ENCODE assay signal across 17 mouse cellular contexts in the genomic region with DNA sequence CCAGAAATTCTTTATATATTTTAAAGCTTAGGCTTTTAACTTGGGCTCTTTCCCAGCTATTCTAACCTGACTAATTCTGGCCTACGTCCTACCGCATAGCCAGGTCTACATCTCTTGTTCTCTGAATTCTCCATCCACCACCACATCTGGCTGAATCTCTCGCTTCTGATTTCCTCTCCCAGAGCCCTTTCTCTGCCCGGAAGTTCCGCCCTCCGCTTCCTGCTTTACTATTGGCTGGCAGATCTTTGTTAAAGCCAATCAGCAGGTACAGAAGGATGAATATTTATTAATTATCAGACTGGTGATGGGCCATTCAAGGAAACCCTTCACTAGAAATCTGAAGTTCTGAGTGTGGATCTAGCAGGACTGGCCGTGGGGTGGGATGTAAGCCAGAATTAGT. TPM values are rescaled to one million over a fixed set of nuclear protein-coding genes. Genes with fewer than 3 reads are reported as not detected.
A peak's percentile ranks its signal among the peaks of the same experiment; 100 is the strongest.
DNase-seq lines count a peak whose midpoint lies in the region; ATAC-seq lines count a peak whose summit lies in the region.
"Had no signal": no experiment of that assay in that cellular context is flagged by ENCODE, and none has a peak within 500 bp of the region (broad histone marks: within the 10 kb centered on the region; RNA-seq: fewer than 3 reads in every experiment).

No protein-coding gene starts in this region.

- H3K9ac ChIP-seq in limb, embryonic 13.5 days, result no peak overlapping the region
- H3K9ac ChIP-seq: heart, embryonic 15.5 days; lung, embryonic 15.5 days had no signal

- H3K36me3 ChIP-seq in limb, embryonic 13.5 days, result no peaks in the 10 kb centered on the region
- no peaks in the 10 kb centered on the region for H3K36me3 ChIP-seq in limb, embryonic 10.5 days
- H3K36me3 ChIP-seq: heart, embryonic 15.5 days; lung, embryonic 15.5 days had no signal

- H3K9me3 ChIP-seq in limb, embryonic 13.5 days, result no peaks in the 10 kb centered on the region
- H3K9me3 ChIP-seq in limb, embryonic 10.5 days (replicated peaks), result no peaks in the 10 kb centered on the region
- H3K9me3 ChIP-seq: heart, embryonic 15.5 days; lung, embryonic 15.5 days had no signal

- peak overlapping the region; percentile 44; the same call in 1 of the 2 replicates for H3K27ac ChIP-seq in limb, embryonic 13.5 days
- H3K27ac ChIP-seq in limb, embryonic 10.5 days, result no peak overlapping the region
- H3K27ac ChIP-seq: heart, embryonic 15.5 days; lung, embryonic 15.5 days had no signal

- peak overlapping the region; percentile 34 for H3K4me2 ChIP-seq in limb, embryonic 13.5 days (replicated peaks)
- H3K4me2 ChIP-seq: heart, embryonic 15.5 days; lung, embryonic 15.5 days had no signal

- H3K4me1 ChIP-seq in limb, embryonic 13.5 days, result peaks cover 22% of the 10 kb centered on the region
- H3K4me1 ChIP-seq in limb, embryonic 10.5 days, result peaks cover 21% of the 10 kb centered on the region

- DNase-seq in embryo, embryonic 10.5 days (ENCODE audit: low spot score), result peak; percentile 30
- DNase-seq in embryo, embryonic 10 days (ENCODE audit: low spot score), result no peak
- DNase-seq in limb, embryonic 10.5 days (ENCODE audit: low spot score), result no peak
- DNase-seq in 416B (ENCODE audit: low read depth) (peak; percentile 84), MN1 (ENCODE audit: low spot score) (peak; percentile 85)
- DNase-seq in cerebellum, adult 8-10 months, result no peak
- no peak for DNase-seq in thymus, postnatal 36 days
- DNase-seq: cerebellum, postnatal 10 days; kidney, postnatal 36 days; layer of hippocampus, postnatal 36 days; thymus, postnatal 14 days had no signal

- peak overlapping the region; percentile 14; the same call in 1 of the 2 replicates for H3K4me3 ChIP-seq in limb, embryonic 13.5 days
- H3K4me3 ChIP-seq in limb, embryonic 10.5 days, result no peak overlapping the region
- H3K4me3 ChIP-seq: heart, embryonic 15.5 days; lung, embryonic 15.5 days had no signal

- no peak for ATAC-seq in limb, embryonic 13.5 days (ENCODE audit: low FRiP score, low read depth)
- ATAC-seq: forebrain, embryonic 14.5 days had no signal

- no peaks in the 10 kb centered on the region for H3K27me3 ChIP-seq in limb, embryonic 13.5 days
- H3K27me3 ChIP-seq in limb, embryonic 10.5 days (ENCODE audit: low read depth, poor library complexity, severe bottlenecking), result no peaks in the 10 kb centered on the region
- H3K27me3 ChIP-seq: heart, embryonic 15.5 days; lung, embryonic 15.5 days had no signal

- 74% methylated on average over 7 of the region's 7 CpGs for WGBS in limb, embryonic 13.5 days
- WGBS in limb, embryonic 10.5 days, result 82% methylated on average over 7 of the region's 7 CpGs

RNA-seq across cellular contexts. Expression of gene Fam169b, which starts 27.5 kb away (rescaled TPM):
- polyA plus RNA-seq in limb, embryonic 13.5 days (2015; fragmentation: Nextera tagmentation; extraction: Ambion mirVana), result 2.0 TPM in 2 replicates
- 0.36 and 1.2 TPM in 2 replicates for polyA plus RNA-seq in limb, embryonic 10.5 days (2016; fragmentation: Nextera tagmentation; extraction: Ambion mirVana)

RNA-seq across cellular contexts. Expression of gene Pgpep1l, which starts 37.1 kb away (rescaled TPM):
- polyA plus RNA-seq in limb, embryonic 13.5 days (2015; fragmentation: Nextera tagmentation; extraction: Ambion mirVana), result not detected in 2 replicates
- not detected in 2 replicates for polyA plus RNA-seq in limb, embryonic 10.5 days (2016; fragmentation: Nextera tagmentation; extraction: Ambion mirVana)
- polyA plus RNA-seq: embryonic facial prominence, embryonic 14.5 days; forebrain, embryonic 14.5 days; limb, embryonic 11.5 days; lung, embryonic 15.5 days had no signal

Comparison
In these comparisons a context has a peak if more than half of its experiments do, and no peak if none do; other contexts are left out.
1. DNase-seq: peak in embryo, embryonic 10.5 days (single experiment), 416B (single experiment) and MN1 (single experiment); none in embryo, embryonic 10 days (single experiment), limb, embryonic 10.5 days (single experiment), cerebellum, adult 8-10 months (single experiment) and thymus, postnatal 36 days (0 of 2).